Mouse (Mus musculus): ENCODE results near the gene D630023F18Rik. TPM values are rescaled to one million over a fixed set of nuclear protein-coding genes. Genes with fewer than 3 reads are reported as not detected.

D630023F18Rik gene
- polyA plus RNA-seq, 1 experiment from 2014 or later: 0.21 TPM

Other genes with a start within 250 kb of the D630023F18Rik start
- gene Plekhm3, start 166.4 kb downstream of the D630023F18Rik start, polyA plus RNA-seq (2016; fragmentation: Nextera tagmentation; extraction: Ambion mirVana): 9.2 and 9.8 TPM in 2 replicates
- gene Akr1cl, start 90.5 kb downstream of the D630023F18Rik start, polyA plus RNA-seq (2016; fragmentation: Nextera tagmentation; extraction: Ambion mirVana): 0.22 and 0.34 TPM in 2 replicates
- 0.30 and 2.9 TPM in 2 replicates for gene Cryge, start 72.1 kb downstream of the D630023F18Rik start, polyA plus RNA-seq (2016; fragmentation: Nextera tagmentation; extraction: Ambion mirVana)
- not detected in 2 replicates for gene Crygd, start 59.8 kb downstream of the D630023F18Rik start, polyA plus RNA-seq (2016; fragmentation: Nextera tagmentation; extraction: Ambion mirVana)
- gene Crygc, start 49.5 kb downstream of the D630023F18Rik start, polyA plus RNA-seq (2016; fragmentation: Nextera tagmentation; extraction: Ambion mirVana): 0.27 TPM in 1 of 2 replicates, not detected in the other
- not detected in 2 replicates for gene Crygb, start 40.9 kb downstream of the D630023F18Rik start, polyA plus RNA-seq (2016; fragmentation: Nextera tagmentation; extraction: Ambion mirVana)
- not detected in 2 replicates for gene Cryga, start 19.8 kb downstream of the D630023F18Rik start, polyA plus RNA-seq (2016; fragmentation: Nextera tagmentation; extraction: Ambion mirVana)
- not detected in 2 replicates for gene Gm28845, start 3.7 kb downstream of the D630023F18Rik start, polyA plus RNA-seq (2016; fragmentation: Nextera tagmentation; extraction: Ambion mirVana)
- 279 and 332 TPM in 2 replicates for gene Idh1, start 63.3 kb upstream of the D630023F18Rik start, polyA plus RNA-seq (2016; fragmentation: Nextera tagmentation; extraction: Ambion mirVana)
- gene Pikfyve, start 63.5 kb upstream of the D630023F18Rik start, polyA plus RNA-seq (2016; fragmentation: Nextera tagmentation; extraction: Ambion mirVana): 13.5 and 13.7 TPM in 2 replicates
- 0.12 and 0.35 TPM in 2 replicates for gene Pth2r, start 158.8 kb upstream of the D630023F18Rik start, polyA plus RNA-seq (2016; fragmentation: Nextera tagmentation; extraction: Ambion mirVana)